Mouse (Mus musculus) urinary bladder, postnatal 25 days (tissue): ENCODE results near the gene Gm6993.

Experiments
- DNase-seq: peaks from one replicate; pipeline ENCODE4 v3.0.0; 2022; ENCODE audit warnings: low spot score

Gm6993 gene

DNA sequence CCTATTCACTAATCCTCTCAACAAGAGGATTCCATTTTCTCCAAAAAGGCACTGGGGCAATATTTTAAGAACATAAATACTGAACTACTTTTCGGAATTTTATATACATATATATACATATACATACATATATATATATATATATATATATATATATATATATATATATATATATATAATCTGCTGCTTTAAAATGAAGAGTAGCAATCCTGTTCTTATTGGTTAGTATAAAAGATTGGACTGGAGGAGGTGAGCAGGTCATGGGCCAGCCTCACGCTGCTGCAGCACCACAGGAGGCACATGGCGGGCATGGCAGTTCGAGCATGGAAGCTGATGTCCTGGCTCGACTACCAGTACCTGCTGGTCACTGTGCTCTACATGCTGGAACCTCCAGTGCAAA lies at the start of gene Gm6993:
Gene Gm6993 (plus strand): TSS at position 301 of the 400 bp plus-strand sequence.
- no peak for DNase-seq

GRCm38 (mm10) chr12:31191329-31191954 lies 49.1 kb upstream of the Gm6993 start:
- peak; percentile 30 for DNase-seq

DNA sequence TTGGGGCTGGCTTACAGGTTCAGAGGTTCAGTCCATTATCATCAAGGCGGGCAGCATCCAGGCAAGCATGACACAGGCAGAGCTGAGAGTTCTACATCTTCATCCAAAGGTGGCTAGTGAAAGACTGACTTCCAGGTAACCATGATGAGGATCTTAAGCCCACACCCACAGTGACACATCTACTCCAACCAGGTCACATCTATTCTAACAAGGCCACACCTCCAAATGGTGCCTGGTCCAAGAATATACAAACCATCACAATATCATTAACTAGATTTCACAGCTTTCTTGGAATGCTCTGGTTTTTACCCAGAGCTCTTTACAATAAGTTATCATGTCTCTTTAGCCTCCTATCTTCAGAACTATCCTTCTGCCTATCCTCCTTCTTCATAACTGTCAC lies 38.1 kb upstream of the Gm6993 start:
- DNase-seq, result no peak

DNA sequence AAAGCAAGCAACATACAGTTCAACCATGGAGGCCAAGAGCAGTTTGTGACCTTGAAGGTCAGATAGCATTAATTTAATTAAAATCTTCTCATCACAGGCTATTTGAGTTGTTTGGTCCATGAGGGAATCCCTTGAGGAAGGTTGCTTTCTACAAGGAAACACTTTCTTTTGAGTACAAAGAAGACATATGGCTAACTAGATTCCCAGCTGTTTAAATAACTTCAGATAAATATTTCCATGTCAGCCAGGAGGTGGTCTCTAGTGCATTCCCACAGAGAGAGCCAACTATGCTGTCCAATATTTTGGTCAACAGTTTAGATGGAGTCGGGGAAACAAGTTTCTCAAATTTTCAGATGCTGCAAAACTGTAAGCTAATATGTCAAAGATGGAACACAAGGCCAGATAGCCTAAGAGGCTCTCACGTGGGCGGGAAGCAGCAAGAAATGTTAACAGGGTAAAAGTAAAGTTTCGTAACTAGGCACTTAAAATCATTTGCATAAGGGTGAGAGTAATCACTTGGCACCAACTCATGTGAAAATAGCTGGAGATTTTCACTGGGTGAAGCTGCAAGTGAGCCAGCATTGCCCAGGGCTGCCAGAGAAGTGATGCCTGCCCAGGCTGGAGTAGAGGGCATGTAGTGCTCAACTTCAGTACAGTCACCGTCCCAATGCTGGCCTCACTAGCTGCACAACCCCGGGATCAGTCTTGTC lies 36.7 kb upstream of the Gm6993 start:
- DNase-seq, result no peak

DNA sequence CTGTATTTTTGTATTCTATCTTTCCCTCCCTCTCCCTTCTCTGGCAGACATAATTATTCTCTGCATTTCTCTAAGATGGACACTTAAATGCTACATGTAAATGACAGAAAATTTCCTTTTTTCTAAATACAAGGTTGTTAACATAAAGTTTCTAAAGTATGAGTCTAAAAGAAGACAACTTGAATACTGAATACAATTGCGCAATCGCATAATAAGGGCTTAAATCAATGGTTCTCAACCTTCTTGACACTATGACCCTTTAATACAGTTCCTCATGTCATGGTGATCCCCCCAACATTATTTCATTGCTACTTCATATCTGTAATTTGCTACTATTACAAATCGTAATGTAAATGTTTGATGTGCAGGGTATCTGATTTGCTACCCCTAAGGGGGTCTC lies 35.7 kb upstream of the Gm6993 start:
- DNase-seq, result no peak

DNA sequence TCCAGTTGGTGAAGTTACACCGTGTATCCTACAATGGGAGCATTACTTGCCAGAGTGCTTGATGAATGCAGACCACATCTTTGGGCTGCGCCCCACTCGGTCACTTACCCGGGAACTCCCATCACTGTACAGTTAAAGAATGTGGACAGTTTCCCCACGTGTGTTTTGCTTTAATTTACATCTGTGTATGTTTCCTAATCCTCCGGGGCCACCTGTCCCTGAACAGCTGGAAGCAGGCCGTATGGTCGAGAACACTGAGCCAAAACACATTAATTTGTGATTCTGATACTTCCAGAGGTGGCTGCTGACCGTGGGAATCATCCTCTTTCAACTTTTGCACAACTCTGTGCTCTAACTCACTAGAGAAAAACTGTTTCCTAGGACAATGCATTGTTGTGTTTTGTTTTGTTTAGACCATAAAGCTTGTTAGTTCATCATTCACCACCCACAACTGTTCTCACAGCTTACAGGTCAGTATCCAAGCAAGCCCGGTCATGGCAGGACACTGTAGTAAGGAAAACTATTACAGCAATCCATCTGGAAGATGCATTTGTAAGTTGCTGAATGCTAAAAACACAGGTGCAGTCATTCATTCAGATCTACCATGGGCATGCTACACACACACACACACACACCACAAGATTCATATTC lies 34.5 kb upstream of the Gm6993 start:
- no peak for DNase-seq

DNA sequence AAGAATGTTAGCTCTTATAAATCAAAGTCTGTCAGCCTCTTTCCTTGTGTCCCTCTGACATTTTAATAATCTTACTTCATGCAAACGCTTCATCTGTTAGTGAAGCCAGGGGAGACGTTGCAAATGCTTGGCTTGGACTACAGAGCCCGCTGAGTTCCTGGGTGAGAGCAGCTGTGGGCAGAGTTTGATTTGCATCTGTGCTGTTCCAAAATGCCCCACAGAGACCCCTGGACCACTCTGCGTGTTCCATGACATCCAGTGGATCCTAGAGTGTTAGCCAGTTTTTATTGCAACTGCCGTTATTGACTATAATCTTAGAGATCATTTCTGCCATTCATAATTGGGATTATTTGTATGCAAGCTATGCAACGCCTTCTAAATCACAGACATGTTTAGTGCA lies 31.8 kb upstream of the Gm6993 start:
- DNase-seq, result no peak

DNA sequence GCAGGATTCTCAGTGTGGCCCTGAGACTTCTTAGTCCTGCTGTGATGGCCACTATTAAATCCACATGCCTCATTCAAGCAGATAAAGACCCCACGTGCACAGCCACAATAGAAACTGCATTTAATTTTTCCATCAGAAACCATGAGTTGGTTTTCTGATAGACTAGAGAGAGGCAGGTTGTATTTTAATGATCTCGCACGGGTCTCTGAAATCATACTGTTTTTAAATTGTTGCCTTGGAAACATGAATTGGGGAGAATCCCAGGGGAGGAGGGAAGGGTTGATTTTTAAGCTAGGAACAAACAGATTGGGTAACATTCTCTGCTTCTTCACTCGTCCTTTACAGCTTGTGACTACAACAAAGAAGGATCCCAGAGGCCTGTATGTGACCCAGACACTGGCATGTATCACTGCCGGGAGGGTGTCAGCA lies 31.2 kb upstream of the Gm6993 start:
- DNase-seq, result no peak

GRCm38 (mm10) chr12:31213556-31213955 lies 27.0 kb upstream of the Gm6993 start:
- no peak for DNase-seq

- no peak for DNase-seq
These were observed 25.6 kb upstream of the Gm6993 start for GRCm38 (mm10) chr12:31215003-31215402.

DNA sequence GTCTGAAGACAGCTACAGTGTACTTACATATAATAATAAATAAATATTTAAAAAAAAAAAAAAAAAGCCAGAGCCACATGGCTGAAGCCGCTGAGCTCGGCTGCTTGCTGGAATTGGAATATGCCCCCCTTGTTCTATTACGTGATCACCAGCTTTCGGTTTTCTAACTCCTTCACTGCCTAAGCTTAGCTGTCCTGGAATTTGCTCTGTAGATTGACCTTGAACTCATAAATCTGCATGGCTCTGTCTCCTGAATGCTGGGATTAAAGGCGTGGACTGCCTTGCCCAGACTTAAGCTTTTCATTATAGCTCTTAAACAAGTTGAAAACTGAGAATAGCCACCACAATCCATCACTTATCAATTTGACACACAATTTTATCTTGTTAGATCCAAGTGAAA lies 23.3 kb upstream of the Gm6993 start:
- DNase-seq, result no peak

- no peak for DNase-seq
These were observed 21.8 kb upstream of the Gm6993 start for GRCm38 (mm10) chr12:31218774-31219173.

GRCm38 (mm10) chr12:31221522-31221921 lies 19.0 kb upstream of the Gm6993 start:
- DNase-seq, result no peak

GRCm38 (mm10) chr12:31222282-31222681 lies 18.3 kb upstream of the Gm6993 start:
- DNase-seq, result no peak

DNA sequence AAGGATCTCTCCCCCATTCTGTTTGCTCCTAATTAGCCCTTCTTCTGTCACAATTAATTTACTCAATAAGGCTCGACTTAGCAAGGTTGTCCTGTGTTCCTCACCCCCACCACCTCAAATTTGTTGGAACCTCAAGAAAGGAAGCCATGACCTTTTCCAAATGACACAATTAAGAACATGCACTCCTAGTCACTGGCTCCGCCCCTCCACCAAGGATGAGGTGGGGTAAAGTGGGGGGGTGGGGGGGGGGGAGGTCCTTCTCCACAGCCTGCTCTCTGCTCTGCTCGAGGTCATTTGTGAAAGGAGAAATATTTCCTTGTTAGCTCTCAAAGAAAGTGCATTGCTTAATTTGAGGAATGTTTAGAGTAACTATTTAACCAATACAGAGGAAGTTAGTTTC lies 17.8 kb upstream of the Gm6993 start:
- DNase-seq, result no peak

DNA sequence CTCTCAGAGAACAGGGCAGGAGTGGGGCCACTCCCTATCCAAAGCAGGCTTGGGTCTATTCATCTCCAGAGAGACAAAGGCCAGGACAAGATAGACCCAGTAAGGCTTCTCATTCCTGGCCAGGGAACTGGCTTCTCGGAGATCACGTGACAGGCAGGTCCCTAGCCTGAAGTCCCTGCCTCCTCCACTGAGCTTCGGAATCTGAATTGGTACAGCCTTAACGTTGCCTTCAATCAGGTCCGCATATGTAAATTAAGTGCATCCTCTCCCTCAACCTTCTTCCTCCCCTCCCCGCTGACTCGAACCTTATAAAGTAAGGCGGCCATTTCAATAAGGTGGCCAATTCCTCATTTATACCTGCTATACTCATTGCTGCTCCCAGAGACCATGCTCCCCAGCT lies 15.1 kb upstream of the Gm6993 start:
- no peak for DNase-seq

- no peak for DNase-seq
These were observed 13.4 kb upstream of the Gm6993 start for GRCm38 (mm10) chr12:31227167-31227566.

GRCm38 (mm10) chr12:31228878-31229277 lies 11.7 kb upstream of the Gm6993 start:
- DNase-seq, result no peak

GRCm38 (mm10) chr12:31232635-31233034 lies 7.9 kb upstream of the Gm6993 start:
- DNase-seq, result no peak

DNA sequence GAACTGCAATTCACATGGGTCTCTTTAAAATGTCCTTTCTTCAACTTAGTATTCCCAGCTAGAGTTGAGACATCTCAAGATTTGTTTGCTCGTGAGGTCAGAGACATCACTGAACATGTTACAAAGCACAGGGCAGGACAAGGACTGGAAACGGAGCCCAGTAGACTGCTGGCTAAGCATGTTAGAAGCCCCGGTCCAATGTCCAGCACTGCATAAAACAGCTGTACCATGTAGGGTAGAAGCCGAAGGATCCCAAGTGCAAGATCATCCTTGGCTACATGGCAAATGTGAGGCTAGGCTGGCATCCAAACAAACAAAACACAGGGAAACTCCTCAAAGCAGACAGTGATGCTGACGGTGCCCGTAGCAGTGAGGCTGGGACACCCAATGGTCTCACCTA lies 5.6 kb upstream of the Gm6993 start:
- DNase-seq, result no peak

DNA sequence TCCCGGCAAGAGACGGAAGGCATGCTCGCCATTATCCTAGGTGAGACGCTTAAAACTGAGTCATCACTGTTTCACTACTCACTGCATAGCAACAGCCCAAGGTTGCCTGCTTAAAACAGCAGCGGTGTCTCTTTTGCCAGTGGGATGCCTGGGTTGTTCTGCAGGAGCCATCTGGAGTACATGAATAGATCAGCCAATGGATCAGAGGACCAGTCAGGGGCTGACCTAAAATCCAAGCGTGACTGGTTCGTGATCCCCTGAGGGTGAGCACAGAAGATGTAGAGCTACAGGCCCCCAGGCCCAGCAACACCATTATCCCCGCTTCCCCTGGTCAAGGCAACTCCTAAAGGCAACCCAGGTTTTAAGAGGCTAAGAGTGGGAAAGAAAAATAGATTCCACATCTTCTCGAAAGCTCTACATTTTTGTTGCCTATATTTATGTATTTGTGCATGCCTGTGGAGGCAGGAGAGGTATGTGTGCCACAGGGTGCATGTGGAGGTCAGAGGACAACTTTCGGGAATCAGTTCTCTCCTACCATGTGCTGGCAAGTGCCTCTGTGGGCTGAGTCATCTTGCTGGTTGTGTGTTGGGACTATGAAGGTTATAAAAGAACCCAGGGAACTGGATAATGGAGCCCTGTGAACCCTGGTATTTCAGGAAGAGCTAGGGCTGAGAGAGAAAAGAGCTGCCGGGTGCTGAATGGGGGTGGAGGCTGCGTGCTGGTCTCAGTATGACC lies 3.5 kb upstream of the Gm6993 start:
- DNase-seq, result no peak

GRCm38 (mm10) chr12:31239031-31239583 lies 1.5 kb upstream of the Gm6993 start:
- no peak for DNase-seq
